Mouse (Mus musculus): ENCODE results near the gene Ccdc88c.

- TF ChIP-seq CTCF (IDR thresholded peaks at IDR 0.05; ENCODE audit: extremely low read depth, insufficient read depth, low read length): no peak
- no peak for TF ChIP-seq POLR2A (IDR thresholded peaks at IDR 0.05; ENCODE audit: extremely low read depth, insufficient read depth, low read length)
These were observed 125.1 kb downstream of the Ccdc88c start for GRCm38 (mm10) chr12:100903761-100904160.
